Mouse (Mus musculus): ENCODE results near the gene Tnfsf18. TPM values are rescaled to one million over a fixed set of nuclear protein-coding genes. Genes with fewer than 3 reads are reported as not detected.

Tnfsf18 gene
- total RNA-seq (2021): not detected

GRCm38 (mm10) chr1:161494343-161494742, at the start of gene Tnfsf18:
Gene Tnfsf18 (plus strand): TSS chr1:161494655.
- intact Hi-C loops (cut with DNase I): no loop called here
- no peak for DNase-seq (ENCODE audit: low spot score in 2 of 2)

DNA sequence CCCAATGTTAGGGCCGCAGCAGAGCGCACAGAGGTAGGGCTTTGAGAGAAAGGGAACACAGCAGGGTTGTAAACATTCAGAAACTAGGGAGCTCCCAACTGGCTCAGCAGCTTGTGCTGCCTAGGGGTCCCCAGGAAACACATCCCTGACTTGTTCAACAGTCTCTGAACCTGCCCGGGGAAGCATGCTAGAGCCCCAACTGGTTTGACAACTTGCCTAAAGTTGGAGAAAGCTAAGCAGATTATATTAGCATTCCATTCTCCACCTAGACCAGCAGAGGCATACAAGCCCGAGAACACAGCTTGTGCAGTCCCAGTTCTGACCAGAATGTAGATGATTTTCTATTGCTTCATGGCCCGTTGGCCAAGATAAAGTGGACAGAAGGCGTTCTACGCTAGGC, 49.6 kb upstream of the Tnfsf18 start:
- DNase-seq (ENCODE audit: low spot score in 2 of 2): no peak

DNA sequence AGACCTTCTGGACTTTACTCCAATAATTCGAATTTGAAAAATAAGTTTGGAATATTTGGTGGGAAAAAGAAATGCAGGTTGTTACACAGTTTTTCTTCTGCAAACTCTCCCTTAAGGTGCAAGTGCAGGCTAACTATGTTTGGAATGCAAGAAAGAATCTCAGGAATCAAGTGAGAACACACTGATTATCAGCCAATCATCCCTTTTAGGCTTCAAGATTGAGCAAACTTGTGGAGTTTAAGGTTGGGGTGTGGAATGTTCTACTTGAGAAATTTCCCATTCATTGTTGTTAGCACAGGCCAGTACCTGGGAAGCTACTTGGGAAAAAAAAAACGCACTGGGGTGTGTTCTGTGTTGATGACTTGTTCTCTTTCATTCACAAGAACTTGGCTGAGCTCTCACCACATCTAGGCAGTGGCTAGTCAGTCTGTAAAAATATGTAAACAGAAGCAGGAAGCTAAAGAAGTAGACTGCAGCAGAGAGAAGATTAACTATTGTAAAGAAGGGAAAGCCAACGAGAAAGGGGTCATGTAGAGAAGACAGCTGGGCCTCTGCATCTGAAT, 42.7 kb upstream of the Tnfsf18 start:
- DNase-seq (ENCODE audit: low spot score in 2 of 2): no peak
- intact Hi-C loops (cut with DNase I): no loop called here

More for the DNA sequence above, 49.6 kb upstream of the Tnfsf18 start:
- intact Hi-C loops (cut with DNase I): no loop called here

- DNase-seq (ENCODE audit: low spot score in 2 of 2): no peak
Measured at GRCm38 (mm10) chr1:161452250-161452649, 42.2 kb upstream of the Tnfsf18 start.

GRCm38 (mm10) chr1:161463388-161464085, 30.9 kb upstream of the Tnfsf18 start:
- no peak for DNase-seq (ENCODE audit: low spot score in 2 of 2)

More at GRCm38 (mm10) chr1:161452250-161452649, 42.2 kb upstream of the Tnfsf18 start:
- intact Hi-C loops (cut with DNase I): no loop called here

DNA sequence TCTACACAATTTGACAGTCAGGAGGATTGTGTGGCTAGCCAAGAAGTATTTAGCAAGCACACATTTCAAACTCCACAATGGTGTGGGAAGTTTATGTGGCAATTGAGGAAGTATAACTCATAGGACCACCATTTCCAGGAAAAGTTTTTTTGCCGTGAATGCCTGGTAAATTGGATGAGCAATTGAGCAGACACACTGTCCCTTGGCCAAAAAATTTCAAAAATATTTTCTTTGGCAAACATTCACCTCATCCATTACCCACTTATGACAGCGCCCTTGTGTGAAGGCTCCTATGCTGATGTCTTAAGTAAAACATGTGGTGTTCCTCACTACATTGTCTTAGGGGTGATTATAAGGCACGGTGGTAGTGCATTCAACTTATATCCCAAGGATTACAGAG, 17.2 kb upstream of the Tnfsf18 start:
- intact Hi-C loops (cut with DNase I): no loop called here
- DNase-seq (ENCODE audit: low spot score in 2 of 2): no peak

More at GRCm38 (mm10) chr1:161463388-161464085, 30.9 kb upstream of the Tnfsf18 start:
- intact Hi-C loops (cut with DNase I): no loop called here

GRCm38 (mm10) chr1:161479854-161480253, 14.6 kb upstream of the Tnfsf18 start:
- intact Hi-C loops (cut with DNase I): no loop called here
- DNase-seq (ENCODE audit: low spot score in 2 of 2): no peak

GRCm38 (mm10) chr1:161482211-161482610, 12.2 kb upstream of the Tnfsf18 start:
- intact Hi-C loops (cut with DNase I): no loop called here
- DNase-seq (ENCODE audit: low spot score in 2 of 2): no peak

- intact Hi-C loops (cut with DNase I): no loop called here
- DNase-seq (ENCODE audit: low spot score in 2 of 2): no peak
Measured at GRCm38 (mm10) chr1:161487069-161487468, 7.4 kb upstream of the Tnfsf18 start.

GRCm38 (mm10) chr1:161491766-161492165, 2.7 kb upstream of the Tnfsf18 start:
- DNase-seq (ENCODE audit: low spot score in 2 of 2): peak; percentile 31 to 41
- intact Hi-C loops (cut with DNase I): no loop called here

DNA sequence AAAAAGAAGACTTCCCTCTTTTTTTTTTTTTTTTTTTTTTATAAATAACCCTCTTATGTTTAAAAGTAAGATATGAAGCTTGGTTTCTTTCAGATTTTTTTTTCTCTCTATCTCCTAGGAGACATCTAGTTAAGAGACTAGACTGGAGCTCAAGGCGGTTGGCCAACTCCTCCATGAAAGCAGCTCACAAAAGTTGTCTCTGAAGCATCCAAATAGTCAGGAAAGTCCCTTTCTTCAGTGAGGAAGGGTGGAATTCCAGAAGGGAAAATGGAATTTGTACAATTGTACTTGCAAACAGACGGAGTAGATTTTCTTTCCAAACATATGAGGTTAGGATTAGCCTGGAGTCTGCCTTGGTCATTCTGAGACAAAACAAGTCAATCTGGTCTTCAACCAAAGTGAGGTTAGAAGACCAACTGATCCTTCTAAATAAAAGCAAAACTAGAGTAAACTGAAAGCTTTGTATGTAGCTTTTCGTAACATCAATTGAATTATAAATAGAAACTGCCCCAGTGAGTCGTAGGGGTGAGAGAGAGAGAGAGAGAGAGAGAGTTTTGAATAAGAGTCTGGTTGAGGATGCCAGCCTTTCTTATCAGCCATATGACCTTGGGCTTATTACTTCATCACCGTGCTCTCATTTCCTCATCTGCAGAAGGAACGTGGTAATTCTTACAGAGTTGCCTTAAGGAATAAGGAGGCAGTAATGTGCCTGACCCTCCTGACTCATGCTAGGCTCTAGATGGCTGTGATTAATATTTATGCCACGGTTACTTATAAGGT, 2.6 kb downstream of the Tnfsf18 start:
- intact Hi-C loops (cut with DNase I): no loop called here

GRCm38 (mm10) chr1:161500114-161500810, 5.8 kb downstream of the Tnfsf18 start:
- DNase-seq (ENCODE audit: low spot score in 2 of 2): no peak
- intact Hi-C loops (cut with DNase I): no loop called here

More for the DNA sequence above, 2.6 kb downstream of the Tnfsf18 start:
- no peak for DNase-seq (ENCODE audit: low spot score in 2 of 2)

DNA sequence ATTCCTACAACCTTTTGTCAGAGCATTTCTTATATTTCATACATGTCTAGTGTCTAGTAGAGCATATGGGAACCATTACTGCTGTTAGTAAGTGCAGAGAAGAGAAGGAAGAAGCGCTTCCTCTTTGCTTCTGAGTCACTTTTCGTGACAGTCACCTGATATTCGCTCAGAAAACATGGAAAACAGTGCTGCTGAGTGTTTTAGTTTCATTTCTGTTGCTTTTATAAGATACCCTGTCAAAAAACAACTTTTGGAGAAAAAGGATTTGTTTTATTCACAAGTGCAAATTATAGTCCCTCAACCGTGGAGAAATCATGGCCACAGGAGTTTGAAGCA, 6.3 kb downstream of the Tnfsf18 start:
- DNase-seq (ENCODE audit: low spot score in 2 of 2): no peak
- intact Hi-C loops (cut with DNase I): no loop called here

GRCm38 (mm10) chr1:161506317-161506716, 11.9 kb downstream of the Tnfsf18 start:
- intact Hi-C loops (cut with DNase I): no loop called here
- peak; percentile 12 to 19 for DNase-seq (ENCODE audit: low spot score in 2 of 2)

DNA sequence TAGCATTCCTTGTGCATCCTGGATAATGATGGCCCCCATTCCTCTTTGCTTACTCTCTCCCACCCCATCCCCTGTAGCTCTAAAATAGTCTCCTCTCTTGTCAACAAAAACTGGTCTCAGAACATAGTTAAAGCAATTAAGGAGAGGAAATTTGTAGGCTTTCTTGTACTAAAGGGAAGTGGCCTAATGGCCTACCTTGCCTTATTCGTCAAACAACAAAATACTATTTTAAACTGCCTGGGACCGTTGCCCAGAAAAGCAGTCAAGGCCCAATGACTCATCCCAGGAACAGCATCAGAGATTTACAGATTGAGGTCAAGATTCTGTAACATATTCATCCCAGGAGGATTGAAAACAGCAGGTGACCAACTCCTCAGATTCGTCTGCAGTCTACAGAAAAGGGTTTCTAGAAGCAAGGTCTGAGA, 13.2 kb downstream of the Tnfsf18 start:
- intact Hi-C loops (cut with DNase I): no loop called here
- DNase-seq (ENCODE audit: low spot score in 2 of 2): no peak

- no peak for DNase-seq (ENCODE audit: low spot score in 2 of 2)
- intact Hi-C loops (cut with DNase I): no loop called here
Measured at GRCm38 (mm10) chr1:161517355-161517754, 22.9 kb downstream of the Tnfsf18 start.

- no peak for DNase-seq (ENCODE audit: low spot score in 2 of 2)
- intact Hi-C loops (cut with DNase I): no loop called here
Measured at GRCm38 (mm10) chr1:161520223-161520622, 25.8 kb downstream of the Tnfsf18 start.

GRCm38 (mm10) chr1:161528173-161528572, 33.7 kb downstream of the Tnfsf18 start:
- intact Hi-C loops (cut with DNase I): no loop called here
- DNase-seq (ENCODE audit: low spot score in 2 of 2): no peak

- DNase-seq (ENCODE audit: low spot score in 2 of 2): no peak
- intact Hi-C loops (cut with DNase I): no loop called here
Measured at GRCm38 (mm10) chr1:161550596-161551095, 56.2 kb downstream of the Tnfsf18 start.

- intact Hi-C loops (cut with DNase I): no loop called here
- no peak for DNase-seq (ENCODE audit: low spot score in 2 of 2)
Measured at GRCm38 (mm10) chr1:161552098-161552497, 57.6 kb downstream of the Tnfsf18 start.
